Mouse (Mus musculus) lung, postnatal 0 days (tissue): ENCODE results near the gene Ltbp2.

ENCODE experiments used
- CTCF ChIP-seq: IDR thresholded peaks from 2 replicates; pipeline ENCODE4 v1.5.1; 2016; ENCODE audit warnings: antibody characterized with exemption, mild to moderate bottlenecking
- EP300 ChIP-seq: IDR thresholded peaks from 2 replicates; pipeline ENCODE4 v1.6.1; 2016; ENCODE audit warnings: antibody characterized with exemption, mild to moderate bottlenecking, control low read depth

- TF ChIP-seq EP300 (no peak), CTCF (no peak)
Measured at GRCm38 (mm10) chr12:84792629-84793028, 83.7 kb downstream of the Ltbp2 start.
